Mouse (Mus musculus): ENCODE data around the gene Slc26a9. TPM values are rescaled to one million over a fixed set of nuclear protein-coding genes. Genes with fewer than 3 reads are reported as not detected.

Slc26a9 gene
- polyA plus RNA-seq, 1 experiment from 2014 or later = 0.04 TPM

Other genes with a start within 250 kb of the Slc26a9 start
- 38.6 and 55.6 TPM in 2 replicates for gene Srgap2, start 216.7 kb upstream of the Slc26a9 start, polyA plus RNA-seq (2014; fragmentation: Nextera tagmentation; extraction: Ambion mirVana)
- gene Fam72a, start 216.1 kb upstream of the Slc26a9 start, polyA plus RNA-seq (2014; fragmentation: Nextera tagmentation; extraction: Ambion mirVana) = 0.48 and 1.1 TPM in 2 replicates
- not detected in 2 replicates for gene Avpr1b, start 144.8 kb upstream of the Slc26a9 start, polyA plus RNA-seq (2014; fragmentation: Nextera tagmentation; extraction: Ambion mirVana)
- not detected in 2 replicates for gene Ctse, start 105.7 kb upstream of the Slc26a9 start, polyA plus RNA-seq (2014; fragmentation: Nextera tagmentation; extraction: Ambion mirVana)
- 0.48 and 1.0 TPM in 2 replicates for gene Rab7b, start 55.3 kb upstream of the Slc26a9 start, polyA plus RNA-seq (2014; fragmentation: Nextera tagmentation; extraction: Ambion mirVana)
- gene Pm20d1, start 53.4 kb downstream of the Slc26a9 start, polyA plus RNA-seq (2014; fragmentation: Nextera tagmentation; extraction: Ambion mirVana) = 0.08 and 0.37 TPM in 2 replicates
- 7.8 and 15.7 TPM in 2 replicates for gene Slc41a1, start 83.5 kb downstream of the Slc26a9 start, polyA plus RNA-seq (2014; fragmentation: Nextera tagmentation; extraction: Ambion mirVana)
- 3.3 and 8.4 TPM in 2 replicates for gene Rab29, start 123.2 kb downstream of the Slc26a9 start, polyA plus RNA-seq (2014; fragmentation: Nextera tagmentation; extraction: Ambion mirVana)
- 39.8 and 40.3 TPM in 2 replicates for gene Nucks1, start 166.5 kb downstream of the Slc26a9 start, polyA plus RNA-seq (2014; fragmentation: Nextera tagmentation; extraction: Ambion mirVana)
- 0.66 and 3.4 TPM in 2 replicates for gene Slc45a3, start 218.9 kb downstream of the Slc26a9 start, polyA plus RNA-seq (2014; fragmentation: Nextera tagmentation; extraction: Ambion mirVana)